Mouse (Mus musculus): ENCODE measurements around the gene Hoxb3.

Gene Hoxb3

DNA sequence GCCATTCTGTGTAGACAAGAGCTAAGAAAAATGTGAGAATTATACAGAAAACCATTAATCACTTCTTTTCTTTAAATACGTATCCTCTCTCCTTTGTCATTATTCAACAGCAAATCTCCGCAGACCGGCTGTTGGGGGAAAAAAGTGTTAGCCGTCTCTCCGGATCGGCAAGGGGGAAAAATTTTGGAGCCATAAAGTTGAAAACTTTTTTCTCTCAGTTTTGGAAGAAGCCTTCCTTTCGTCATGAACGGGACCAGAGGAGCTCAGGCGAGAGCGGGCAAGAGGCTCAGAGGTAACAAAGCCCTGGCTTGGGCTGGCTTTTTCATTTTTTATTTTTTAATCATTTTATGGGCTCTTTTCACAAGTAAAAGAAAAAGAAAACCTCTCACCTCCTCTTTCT lies at the start of gene Hoxb3:
Hoxb3 (plus strand) TSS at position 173 of the 400 bp plus-strand sequence.
- in situ Hi-C loops (cut with MboI, MseI) = no loop called here

DNA sequence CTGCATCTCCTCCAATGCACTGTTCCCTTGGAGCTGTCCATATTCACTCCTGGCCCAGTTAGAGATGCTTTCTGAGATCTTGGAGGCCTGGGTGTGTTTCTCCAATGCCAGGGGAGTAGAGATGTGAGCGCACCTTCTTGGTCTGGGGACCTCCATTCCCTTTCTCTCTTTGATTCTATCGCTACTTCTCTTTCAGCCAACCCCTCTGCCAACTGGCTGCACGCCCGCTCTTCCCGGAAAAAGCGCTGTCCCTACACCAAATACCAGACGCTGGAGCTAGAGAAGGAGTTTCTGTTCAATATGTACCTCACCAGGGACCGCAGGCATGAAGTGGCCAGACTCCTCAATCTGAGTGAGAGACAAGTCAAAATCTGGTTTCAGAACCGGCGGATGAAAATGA lies 48.7 kb upstream of the Hoxb3 start:
- in situ Hi-C loops (cut with MboI, MseI) = no loop called here

DNA sequence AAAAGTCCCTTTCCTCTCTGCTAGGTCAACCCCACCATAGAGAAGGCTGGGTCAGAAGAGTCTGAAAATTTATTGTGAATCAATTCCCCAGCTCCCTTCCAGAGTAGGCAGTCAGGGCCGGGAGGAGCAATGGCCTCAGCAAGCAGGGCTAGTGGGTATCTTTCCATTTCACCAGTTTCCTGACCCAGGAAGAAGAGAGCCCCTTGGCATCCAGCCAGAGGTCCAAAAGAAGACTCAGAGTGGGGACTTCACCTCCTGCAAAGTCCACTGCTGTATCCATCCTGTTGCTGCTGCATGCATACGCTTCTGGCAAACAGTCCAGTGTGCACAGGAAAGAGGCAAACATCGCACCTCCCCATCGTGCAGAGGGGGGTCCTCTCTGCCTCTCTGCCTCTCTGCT lies 47.2 kb upstream of the Hoxb3 start:
- in situ Hi-C loops (cut with MboI, MseI) = loop anchor here (5.0 kb wide), 1 partner anchor 81 kb away; no protein-coding TSS in a partner anchor

DNA sequence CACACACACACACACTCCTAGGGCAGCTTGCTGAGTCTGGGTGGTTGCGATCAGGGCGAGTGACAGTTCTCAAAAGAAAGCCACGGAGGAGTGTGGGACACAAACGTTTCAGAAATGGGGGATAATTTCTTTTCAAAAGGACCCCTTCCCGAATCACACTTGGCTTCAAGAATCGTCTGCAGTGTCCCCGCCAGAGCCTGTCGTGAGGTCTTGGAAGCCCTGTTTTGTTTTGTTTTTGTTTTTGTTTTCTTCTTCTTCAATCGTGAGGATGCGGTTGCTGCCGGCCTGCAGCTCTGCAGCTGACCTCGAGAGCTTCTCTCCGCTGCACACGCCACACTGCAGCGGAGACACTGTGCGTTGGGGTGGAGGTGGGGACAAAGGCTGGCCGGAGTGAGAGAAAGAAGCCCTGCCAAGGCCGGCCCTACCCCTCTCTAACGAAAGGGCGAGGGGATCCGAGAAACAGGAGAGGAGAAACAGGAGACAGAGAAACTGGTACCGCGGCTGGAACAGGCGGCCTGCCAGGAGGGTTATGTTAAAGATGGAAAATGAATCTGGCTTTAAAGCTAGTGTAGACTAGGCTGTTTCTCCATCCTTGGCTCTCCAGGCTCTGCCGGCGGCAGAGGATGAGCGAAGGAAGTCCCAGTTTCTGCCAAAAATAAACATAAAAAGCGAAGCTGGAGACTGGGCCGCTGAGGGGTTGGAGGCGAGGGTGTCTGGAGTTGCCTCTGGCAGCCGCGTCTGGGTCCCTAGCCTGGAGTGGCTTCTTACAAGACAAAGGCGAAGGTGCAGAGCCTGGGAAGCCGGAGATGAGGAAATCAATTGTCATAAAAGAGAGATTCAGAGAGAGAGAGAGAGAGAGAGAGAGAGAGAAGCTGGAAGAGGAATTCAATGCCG lies 45.7 kb upstream of the Hoxb3 start:
- in situ Hi-C loops (cut with MboI, MseI) = loop anchor here (5.0 kb wide), 1 partner anchor 80 kb away; no protein-coding TSS in a partner anchor

DNA sequence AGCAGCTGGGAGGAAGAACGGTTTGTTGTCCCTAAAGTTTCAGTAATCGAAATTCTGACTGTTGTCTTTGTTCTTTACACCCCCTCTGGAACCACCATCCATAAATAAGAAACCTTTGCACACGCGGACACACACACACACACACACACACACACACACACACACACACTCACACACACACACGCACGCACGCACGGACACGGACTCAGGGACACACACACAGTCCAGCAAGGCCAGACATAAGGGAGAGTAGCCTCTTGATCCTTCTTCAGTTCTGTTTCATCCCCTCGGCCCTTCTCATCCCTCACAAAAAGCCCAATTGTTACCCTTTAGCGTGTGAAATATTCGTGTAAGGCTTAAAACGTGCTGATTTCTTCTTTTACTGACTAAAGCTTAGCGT lies 44.8 kb upstream of the Hoxb3 start:
- in situ Hi-C loops (cut with MboI, MseI) = loop anchor here (5.0 kb wide), 1 partner anchor 79 kb away; no protein-coding TSS in a partner anchor

DNA sequence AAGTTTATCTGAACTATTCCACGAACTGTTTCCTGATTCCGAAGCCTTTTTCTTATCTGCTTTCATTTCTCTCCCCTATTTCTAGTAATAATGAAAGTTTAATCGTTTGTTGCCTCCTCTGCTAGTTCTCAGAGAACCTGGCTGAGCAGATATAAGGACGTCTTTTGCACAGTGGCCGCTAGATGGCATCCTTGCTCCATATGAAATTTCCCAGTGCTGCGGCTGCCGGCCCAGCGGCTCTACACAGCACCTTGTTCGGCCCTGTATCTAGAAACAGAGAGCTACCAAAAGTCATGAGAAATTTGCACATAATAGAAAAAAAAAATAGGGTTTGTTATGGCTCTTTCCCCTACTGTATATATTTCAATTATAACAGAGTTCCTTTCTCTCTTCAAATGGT lies 44.4 kb upstream of the Hoxb3 start:
- in situ Hi-C loops (cut with MboI, MseI) = loop anchor here (5.0 kb wide), 1 partner anchor 79 kb away; no protein-coding TSS in a partner anchor

DNA sequence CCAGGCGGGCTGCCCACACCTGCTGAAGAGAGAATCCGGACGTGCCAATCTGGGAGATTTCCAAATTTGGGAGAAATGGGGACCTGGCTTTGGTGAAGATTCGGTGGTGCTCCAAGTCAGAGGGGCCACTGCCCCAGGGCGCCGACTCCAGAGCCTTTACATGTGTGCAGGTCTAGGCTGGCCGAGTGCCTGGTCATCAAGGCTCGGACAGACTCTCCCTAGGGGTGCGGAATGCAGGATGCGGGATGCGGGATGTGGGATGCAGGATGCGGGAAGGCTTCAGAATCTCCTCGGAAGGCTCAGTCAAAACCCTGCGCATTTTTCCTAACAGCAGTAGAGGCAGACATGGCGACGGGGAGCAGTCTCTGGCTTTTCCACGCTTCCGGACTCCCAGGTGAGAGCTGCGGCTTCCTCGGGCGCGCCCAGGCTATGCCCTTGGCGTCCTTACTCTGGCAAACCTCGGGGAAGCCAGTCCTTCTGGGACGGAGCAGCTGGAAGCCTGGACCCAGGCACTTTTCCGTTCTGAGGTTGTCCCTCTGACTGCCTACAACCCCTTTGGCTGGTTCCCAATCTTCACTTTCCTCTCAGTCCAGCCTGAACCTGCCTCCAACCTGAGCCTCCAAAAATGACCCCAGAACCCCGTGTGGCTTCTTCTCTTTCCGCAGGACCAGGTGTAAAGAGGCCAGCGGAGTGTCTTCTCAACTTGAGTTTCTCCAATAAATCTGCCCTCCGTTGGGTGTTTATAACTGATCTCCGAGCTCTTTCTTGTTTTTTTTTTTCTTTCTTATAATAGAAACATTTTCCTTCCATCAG lies 43.5 kb upstream of the Hoxb3 start:
- in situ Hi-C loops (cut with MboI, MseI) = loop anchor here (5.0 kb wide), 1 partner anchor 78 kb away; no protein-coding TSS in a partner anchor

DNA sequence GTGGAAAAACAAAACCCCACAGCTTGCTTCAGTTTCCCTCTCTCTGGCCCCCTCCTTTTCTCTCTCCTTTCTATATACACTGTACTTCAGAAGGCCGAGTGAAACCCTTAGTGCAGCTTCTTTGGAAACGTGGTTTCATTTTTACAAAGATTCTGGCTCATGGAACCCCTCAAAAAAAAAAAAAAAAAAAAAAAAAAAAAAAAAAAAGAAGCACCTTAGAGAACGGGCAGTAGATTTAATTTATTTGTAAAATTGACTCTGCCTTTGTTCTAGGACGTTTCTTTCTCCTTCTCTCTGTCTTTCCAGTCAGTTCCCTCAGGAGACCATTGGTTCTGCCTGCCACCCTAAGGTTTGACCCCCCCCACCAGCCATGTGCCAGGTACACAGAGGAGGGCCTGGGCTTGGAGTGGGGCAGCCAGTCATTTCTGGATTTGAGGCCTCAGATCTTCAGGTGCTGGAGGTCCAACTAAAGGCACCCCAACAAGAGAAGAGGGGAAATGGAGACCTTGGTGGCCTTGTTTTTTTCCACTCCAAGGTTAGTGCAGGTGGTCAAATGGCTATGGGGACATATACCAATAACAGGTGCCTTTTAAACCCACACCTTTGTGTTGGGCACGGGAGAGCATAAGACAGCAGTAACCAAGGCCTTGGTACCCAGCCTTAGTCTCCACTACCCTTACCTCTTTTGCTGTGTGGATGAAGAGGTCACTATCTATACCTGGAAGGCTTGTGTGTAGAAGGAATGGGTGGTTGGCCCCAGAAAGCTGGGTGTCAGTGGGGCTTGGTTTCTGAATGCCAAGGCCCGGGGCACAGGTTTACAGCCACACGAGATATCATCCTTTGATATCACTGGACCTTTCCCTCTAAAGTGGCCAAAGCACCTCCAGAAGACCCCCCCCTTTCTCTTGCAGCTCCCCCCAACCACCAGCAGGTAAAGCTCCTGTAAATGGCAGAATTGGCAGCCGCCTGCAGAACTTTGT lies 42.4 kb upstream of the Hoxb3 start:
- in situ Hi-C loops (cut with MboI, MseI) = no loop called here

DNA sequence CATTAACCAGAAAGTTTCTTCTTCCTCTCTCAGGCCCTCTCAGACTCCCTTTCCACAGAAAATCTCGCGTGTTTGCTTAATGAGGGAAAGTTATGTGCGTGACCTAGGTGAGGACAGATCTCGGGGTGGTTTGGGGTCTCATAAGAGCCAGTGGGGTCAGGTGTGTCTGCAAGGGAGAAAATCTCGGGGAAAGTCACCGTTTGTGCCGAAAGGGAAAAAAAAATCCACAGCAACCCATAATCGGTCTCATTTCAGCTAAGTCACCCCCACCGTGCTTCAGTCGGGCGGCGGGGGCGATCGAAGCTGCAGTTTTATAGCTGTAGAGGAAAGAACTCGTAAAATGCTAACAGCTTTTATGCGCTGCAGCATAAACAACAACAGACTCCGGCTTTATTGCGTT lies 41.7 kb upstream of the Hoxb3 start:
- in situ Hi-C loops (cut with MboI, MseI) = no loop called here

DNA sequence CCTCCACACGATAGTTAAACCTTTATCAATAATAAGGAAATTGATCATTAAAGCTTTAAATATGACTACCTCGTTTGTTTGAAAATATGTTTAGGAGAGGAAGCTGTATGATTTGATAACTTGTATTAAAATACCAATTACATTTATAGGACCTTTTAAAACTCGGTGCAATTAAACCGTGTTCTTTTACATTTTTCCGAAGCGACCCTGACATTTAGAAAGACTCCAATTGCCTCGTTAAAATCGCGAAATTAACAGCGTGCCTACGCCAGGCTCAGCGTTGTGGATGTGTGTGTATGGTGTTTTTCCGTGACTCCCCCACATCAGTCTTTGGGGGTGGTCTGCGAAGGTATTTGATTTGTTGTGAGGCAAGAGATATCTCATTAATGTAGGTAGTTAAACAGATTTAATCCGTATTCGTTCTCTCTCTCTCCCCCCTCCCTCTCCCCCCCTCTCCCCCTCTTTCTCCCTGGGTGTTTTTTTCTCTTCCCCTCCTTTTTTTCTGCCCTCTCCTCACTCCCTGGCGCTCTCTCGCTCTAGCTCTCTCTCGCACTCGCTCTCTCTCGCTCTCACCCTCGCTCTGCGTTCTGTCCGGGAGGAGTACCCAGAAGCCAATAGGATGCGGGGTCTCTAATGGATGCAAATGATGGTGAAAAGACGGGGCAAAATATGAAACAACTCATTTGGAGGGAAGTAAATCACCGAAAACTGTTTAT lies 41.1 kb upstream of the Hoxb3 start, which contains the start of gene Hoxb8:
Hoxb8 (plus strand) TSS at position 51 of the 716 bp plus-strand sequence.
- in situ Hi-C loops (cut with MboI, MseI) = no loop called here

DNA sequence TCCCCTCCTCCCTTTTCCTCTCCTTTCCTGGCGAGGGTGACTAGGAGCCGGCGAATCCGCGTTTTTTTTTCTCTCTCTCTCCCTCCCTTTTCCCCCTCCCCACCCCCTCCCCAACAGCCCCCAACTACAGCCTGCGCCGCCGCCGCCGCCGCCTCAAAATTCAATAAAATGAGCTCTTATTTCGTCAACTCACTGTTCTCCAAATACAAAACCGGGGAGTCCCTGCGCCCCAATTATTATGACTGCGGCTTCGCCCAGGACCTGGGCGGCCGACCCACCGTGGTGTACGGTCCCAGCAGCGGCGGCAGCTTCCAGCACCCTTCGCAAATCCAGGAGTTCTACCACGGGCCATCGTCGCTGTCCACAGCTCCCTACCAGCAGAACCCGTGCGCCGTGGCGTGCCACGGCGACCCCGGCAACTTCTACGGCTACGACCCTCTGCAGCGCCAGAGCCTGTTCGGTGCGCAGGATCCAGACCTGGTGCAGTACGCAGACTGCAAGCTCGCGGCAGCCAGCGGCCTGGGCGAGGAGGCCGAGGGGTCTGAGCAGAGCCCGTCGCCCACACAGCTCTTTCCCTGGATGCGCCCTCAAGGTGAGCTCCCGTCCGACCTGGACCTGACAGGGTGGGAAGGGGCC lies 40.2 kb upstream of the Hoxb3 start:
- in situ Hi-C loops (cut with MboI, MseI) = no loop called here

DNA sequence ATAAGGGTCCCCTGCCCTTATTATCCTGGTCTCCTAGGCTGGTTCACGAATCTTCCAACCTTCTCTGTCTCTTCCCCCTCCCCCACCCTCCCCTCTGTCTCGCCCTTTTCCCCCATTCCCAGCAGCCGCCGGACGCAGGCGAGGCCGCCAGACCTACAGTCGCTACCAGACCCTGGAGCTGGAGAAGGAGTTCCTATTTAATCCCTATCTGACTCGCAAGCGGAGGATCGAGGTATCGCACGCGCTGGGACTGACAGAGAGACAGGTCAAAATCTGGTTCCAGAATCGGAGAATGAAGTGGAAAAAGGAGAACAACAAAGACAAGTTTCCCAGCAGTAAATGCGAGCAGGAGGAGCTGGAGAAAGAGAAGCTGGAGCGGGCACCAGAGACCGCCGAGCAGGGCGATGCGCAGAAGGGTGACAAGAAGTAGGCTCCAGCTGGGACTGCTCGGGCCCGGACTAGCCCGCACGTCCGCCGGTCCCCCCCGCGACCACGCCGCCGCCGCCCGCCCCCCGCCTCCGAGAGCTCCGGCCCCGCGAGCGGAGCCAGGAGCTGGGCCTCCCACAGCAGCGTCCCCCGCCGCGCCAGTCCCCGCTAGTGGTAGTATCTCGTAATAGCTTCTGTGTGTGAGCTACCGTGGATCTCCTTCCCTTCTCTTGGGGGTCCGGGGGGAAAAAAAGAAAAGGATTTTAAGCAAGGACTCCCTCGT lies 38.9 kb upstream of the Hoxb3 start:
- in situ Hi-C loops (cut with MboI, MseI) = no loop called here

DNA sequence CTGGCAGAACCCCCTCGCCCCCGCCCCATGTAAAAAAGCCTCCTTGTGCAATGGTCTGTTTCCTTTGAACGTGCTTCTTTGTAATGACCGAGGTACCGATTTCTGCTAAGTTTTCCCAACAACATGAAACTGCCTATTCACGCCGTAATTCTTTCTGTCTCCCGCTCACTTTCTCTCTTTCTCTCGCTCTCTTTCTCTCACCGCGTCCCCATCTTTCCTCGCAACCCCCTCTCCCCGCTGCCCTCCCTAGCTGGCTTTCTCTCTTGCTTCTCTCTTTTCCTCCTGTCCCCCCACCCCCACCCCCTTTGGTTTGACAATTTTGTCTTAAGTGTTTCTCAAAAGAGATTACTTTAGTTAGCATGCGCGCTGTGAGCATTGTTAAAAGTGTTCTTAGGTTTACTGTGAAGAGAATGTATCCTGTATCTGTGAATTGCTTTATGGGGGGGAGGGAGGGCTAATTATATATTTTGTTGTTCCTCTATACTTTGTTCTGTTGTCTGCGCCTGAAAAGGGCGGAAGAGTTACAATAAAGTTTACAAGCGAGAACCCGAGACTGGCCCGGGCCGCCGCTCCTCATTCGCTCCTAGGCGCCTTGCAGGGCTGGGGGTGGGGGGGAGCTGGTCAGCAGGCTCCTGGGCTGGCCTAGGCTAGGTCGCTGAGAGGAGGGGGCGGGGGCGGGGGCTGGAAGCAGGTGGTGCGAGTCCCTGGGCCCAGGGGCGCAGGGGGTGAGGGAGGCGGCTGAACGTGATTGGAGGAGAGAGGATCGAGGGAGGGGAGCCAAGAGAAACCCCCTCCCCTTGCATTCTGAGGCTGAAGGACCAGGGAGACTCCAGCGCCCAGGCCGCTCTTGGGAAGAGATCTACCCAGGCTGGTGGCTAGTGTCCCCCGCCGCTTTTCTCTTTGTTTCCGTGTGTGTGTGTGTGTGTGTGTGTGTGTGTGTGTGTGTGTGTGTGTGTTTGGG lies 38.1 kb upstream of the Hoxb3 start:
- in situ Hi-C loops (cut with MboI, MseI) = no loop called here

DNA sequence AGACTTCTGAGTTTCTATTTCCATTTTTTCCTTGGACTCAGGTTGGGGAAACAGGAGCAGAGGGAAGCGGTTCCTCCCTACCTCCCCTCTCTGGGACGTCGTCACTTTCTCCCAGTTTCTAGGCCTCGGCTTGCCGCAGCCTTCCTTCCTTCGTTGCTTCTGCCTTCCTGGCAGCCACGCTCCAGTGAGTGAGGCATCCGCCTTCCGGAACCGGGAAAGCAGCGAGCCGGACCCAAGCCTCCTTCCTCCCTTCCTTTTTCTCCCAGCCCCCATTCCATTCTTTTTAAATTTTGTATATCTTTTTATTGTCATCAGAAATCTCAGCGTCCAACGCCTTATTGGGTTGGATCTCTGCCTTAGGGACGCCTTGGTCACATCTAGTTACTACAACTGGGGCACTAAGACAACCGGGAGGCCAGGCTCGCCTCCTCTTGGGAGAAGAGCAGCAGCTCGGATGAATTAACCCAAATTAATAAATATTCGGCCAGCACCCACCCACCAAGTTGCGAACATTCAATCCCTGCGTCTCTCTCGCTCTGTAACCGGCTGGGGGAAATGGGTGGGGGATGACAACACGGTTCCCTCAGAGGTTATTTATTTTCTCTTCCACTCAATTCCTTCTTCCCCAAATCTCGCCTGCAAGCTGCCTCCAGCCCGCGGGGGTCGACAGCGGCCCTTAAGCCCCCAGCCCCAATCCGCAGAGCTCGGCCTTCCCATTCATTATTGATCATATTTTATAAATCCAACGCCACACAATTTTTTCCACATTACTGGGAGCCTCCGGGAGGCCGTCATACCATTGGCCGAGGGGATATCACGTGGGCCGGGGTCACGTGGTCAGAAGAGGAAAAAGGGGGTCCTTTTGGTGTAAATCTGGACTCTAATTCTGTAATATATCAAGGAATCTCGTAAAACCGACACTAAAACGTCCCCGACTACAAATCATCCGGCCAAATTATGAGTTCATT lies 37.1 kb upstream of the Hoxb3 start, which contains the start of gene Hoxb7:
Hoxb7 (plus strand) TSS at position 853 of the 968 bp plus-strand sequence.
- in situ Hi-C loops (cut with MboI, MseI) = no loop called here

DNA sequence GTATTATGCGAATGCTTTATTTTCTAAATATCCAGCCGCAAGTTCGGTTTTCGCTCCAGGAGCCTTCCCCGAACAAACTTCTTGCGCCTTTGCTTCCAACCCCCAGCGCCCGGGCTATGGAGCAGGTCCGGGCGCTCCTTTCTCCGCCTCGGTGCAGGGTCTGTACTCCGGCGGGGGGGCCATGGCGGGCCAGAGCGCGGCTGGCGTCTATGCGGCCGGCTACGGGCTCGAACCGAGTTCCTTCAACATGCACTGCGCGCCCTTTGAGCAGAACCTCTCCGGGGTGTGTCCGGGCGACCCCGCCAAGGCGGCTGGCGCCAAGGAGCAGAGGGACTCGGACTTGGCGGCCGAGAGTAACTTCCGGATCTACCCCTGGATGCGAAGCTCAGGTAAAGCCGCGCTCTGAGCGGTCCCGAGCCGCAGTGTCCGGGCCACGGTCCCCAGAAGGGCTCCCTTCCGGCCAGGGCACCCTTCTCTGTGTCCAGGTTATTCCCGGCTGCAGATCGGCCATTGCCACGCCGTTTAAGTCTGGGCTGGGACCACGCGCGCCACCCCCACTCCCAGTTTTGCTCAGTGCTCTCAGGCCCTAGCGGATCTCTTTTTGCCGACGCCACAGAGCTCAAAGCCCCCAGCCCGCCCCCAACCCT lies 36.3 kb upstream of the Hoxb3 start:
- in situ Hi-C loops (cut with MboI, MseI) = no loop called here

DNA sequence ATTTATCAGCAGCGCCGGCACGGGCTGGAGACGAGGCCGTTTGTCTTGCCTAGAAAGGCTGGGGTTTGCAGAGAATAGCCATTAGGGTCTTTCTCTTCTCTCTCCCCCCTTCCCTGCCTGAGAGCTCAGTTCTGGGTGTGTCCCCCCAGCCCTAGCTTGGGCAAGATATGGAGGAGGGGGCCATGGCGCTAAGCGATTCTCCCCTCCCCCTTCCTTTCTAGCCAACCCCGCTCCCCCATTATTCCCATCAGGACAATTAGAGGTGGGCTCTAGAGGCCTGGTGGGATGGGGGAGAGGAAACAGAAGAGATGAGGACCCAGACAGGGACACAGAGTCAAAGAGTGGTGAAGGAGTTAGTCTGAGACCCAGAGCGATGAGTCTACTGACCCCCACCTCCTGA lies 35.7 kb upstream of the Hoxb3 start:
- in situ Hi-C loops (cut with MboI, MseI) = no loop called here
